Mouse (Mus musculus): ENCODE measurements around the gene Gimap8. TPM values are rescaled to one million over a fixed set of nuclear protein-coding genes. Genes with fewer than 3 reads are reported as not detected.

Gimap8 gene
- polyA plus RNA-seq, 1 experiment from 2014 or later = 0.44 TPM

DNA sequence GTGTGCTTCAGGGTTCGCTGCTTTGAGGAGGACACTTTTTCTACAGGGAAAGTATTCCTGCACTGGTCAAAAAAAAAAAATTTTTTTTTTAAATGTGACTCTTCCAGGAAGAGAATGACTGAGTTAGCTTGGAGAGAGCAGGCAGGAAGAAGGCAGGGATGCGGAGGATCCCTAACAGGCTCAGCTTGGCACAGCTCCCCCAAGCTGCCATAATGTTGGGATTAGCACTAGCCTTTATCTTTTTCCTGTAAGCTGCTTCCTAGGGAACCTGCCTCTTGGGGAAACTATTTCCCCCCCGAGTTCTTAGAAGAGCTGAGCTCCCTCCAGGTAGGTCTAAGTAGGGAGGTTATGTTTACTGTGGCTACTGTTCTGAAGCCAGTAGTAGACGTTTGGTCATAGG lies 37.8 kb downstream of the Gimap8 start:
- 48% methylated on average over 4 of the region's 4 CpGs for WGBS
- Histone ChIP-seq H3K4me3 (no peak overlapping the region), H3K36me3 (no peaks in the 10 kb centered on the region), H3K4me1 (peaks cover 2% of the 10 kb centered on the region; the same call in 1 of the 2 replicates), H3K27me3 (ENCODE audit: low read depth, poor library complexity, severe bottlenecking) (no peaks in the 10 kb centered on the region), H3K27ac (replicated peaks) (no peak overlapping the region), H3K9me3 (replicated peaks) (no peaks in the 10 kb centered on the region)
- DNase-seq (ENCODE audit: low spot score) = no peak

DNA sequence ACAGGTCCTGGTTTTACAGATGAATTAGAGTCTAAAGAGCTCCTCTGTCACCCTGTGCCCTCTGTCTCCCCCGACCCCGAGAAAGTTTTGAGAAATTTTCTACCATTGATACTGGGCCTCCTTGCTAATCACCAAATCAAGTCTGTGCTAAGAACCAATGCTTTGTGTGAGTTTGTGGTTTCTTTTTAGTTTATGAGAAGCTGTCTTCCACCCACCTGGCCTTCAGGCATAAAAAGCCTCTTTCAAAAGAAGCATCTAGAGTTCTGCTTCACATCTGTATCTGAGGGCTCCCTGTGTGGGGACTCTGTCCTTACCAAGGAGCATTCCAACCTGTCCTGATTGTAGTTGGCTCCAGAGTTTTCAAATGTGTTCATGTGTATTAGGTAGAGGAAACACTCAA lies 38.2 kb downstream of the Gimap8 start:
- Histone ChIP-seq H3K9me3 (replicated peaks) (no peaks in the 10 kb centered on the region), H3K4me3 (no peak overlapping the region), H3K4me1 (peaks cover 2% of the 10 kb centered on the region; the same call in 1 of the 2 replicates), H3K36me3 (no peaks in the 10 kb centered on the region), H3K27ac (replicated peaks) (no peak overlapping the region), H3K27me3 (ENCODE audit: low read depth, poor library complexity, severe bottlenecking) (no peaks in the 10 kb centered on the region)
- no peak for DNase-seq (ENCODE audit: low spot score)
- WGBS = 80% methylated on average over 2 of the region's 2 CpGs

DNA sequence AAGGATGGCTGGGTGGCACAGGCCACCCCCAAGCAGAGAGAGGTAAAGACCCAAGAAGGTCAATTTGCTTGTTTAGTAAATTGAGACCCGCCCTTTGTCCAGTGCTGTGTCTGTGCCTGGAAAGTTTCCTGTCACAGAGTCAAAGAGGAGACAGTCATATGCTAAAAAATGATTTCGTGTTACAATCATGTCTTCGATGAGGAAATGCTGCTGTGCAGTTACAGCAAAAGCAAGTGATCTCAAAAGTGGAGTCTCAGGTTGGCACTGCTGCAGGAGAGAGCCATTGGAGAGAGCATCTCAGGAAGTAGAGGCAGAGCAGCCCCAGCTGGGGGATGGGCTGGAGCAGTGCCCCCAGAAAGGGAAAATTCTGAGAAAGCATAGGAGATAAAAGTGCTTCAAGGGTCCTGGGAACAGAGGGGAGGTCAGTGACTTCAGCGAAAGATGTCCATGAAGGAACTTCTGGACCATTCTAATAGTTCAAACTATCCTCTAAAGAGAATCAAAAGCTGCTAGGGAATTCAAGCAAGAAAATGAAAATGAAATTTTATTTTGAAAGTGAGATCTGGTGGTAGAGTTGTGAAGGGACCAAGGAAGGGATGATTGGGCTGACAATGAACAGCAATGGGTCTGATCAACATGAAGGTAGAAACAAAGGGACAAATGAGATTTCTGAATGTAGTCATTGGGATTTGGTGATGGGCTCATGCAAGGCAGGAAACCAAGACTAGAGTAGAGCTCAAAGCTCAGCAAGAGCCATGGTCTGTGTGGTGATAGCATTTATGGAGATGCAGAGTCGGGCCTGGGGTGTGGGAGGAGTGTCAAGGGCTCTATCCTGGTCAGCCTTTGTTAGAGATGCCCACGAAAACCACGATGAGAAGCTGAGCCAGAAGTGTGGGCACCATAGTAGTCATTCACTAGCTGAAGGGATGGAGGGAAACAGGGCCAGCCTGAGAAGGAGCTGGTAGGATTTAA lies 38.9 kb downstream of the Gimap8 start:
- no peaks in the 10 kb centered on the region for H3K27me3 ChIP-seq (ENCODE audit: low read depth, poor library complexity, severe bottlenecking)
- 84% methylated on average over 7 of the region's 7 CpGs for WGBS
- no peaks in the 10 kb centered on the region for H3K36me3 ChIP-seq
- H3K9me3 ChIP-seq (replicated peaks) = no peaks in the 10 kb centered on the region
- no peak for DNase-seq (ENCODE audit: low spot score)
- H3K4me1 ChIP-seq = peaks cover 2% of the 10 kb centered on the region; the same call in 1 of the 2 replicates
- no peak overlapping the region for H3K4me3 ChIP-seq
- no peak overlapping the region for H3K27ac ChIP-seq (replicated peaks)

DNA sequence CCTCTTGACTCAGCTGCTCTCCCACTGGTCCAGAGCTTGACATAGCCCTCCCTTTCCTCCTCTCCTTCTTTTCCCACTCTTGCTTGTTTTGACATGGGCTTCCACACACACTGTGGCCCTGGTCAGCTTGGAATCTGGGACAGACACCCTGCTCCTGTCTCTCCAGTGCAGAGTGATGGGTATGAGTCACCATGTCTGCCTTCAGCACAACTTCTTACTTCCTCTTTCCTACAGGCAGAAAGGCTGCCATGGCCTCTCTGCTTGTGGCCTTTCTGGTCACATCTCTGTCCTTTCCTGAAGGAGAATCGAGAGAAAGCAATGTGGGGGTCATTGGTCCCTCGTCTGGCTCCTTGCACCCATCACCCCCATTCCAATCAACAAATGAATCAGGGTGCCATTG lies 40.0 kb downstream of the Gimap8 start:
- WGBS = 75% methylated on average over 2 of the region's 2 CpGs
- Histone ChIP-seq H3K27me3 (ENCODE audit: low read depth, poor library complexity, severe bottlenecking) (no peaks in the 10 kb centered on the region), H3K4me1 (peaks cover 2% of the 10 kb centered on the region; the same call in 1 of the 2 replicates), H3K36me3 (no peaks in the 10 kb centered on the region), H3K27ac (replicated peaks) (no peak overlapping the region), H3K9me3 (replicated peaks) (no peaks in the 10 kb centered on the region), H3K4me3 (no peak overlapping the region)
- no peak for DNase-seq (ENCODE audit: low spot score)

DNA sequence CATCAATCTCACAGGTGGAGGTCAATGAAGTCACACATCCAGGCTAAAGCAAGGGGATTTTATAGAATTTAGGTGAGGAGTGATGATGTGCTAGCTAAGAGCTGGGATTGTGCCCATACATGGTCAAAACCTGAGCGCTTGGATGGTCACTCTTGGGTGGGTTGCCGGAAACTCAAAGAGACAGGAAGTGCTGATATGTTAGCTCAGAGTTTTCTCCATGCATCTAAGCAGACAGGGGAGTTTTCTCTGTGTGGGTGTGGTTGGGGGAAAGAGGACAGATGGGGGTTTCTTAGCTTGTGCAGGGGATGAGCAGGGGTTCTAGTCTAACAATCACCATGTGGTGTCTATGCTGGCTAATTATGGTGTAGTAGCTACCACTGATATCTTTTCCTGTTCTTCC lies 42.3 kb downstream of the Gimap8 start:
- WGBS = 92% methylated on average over 2 of the region's 2 CpGs
- Histone ChIP-seq H3K27me3 (ENCODE audit: low read depth, poor library complexity, severe bottlenecking) (no peaks in the 10 kb centered on the region), H3K4me3 (no peak overlapping the region), H3K36me3 (no peaks in the 10 kb centered on the region), H3K4me1 (peaks cover 2% of the 10 kb centered on the region; the same call in 1 of the 2 replicates), H3K9me3 (replicated peaks) (no peaks in the 10 kb centered on the region), H3K27ac (replicated peaks) (no peak overlapping the region)
- DNase-seq (ENCODE audit: low spot score) = no peak

DNA sequence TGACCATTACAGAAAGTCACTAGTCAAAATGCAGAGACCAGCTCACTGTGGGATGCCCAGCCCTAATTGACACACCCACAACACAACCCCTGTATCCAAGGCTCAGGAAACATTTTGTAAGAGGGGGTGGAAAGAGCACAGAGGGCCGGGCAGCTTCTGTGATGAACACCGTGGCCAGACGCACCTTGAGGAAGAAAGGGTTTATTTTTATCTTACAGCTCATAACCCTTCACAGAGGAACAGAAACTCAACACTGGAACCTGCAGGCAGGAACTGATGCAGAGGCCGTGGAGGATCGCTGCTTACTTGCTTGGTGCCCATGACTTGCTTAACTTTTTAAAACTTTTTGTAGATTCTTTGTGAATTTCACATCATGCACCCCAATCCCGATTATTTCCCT lies 45.9 kb downstream of the Gimap8 start:
- DNase-seq (ENCODE audit: low spot score) = no peak
- Histone ChIP-seq H3K36me3 (no peaks in the 10 kb centered on the region), H3K4me1 (no peaks in the 10 kb centered on the region), H3K27ac (replicated peaks) (no peak overlapping the region), H3K9me3 (replicated peaks) (no peaks in the 10 kb centered on the region), H3K27me3 (ENCODE audit: low read depth, poor library complexity, severe bottlenecking) (no peaks in the 10 kb centered on the region), H3K4me3 (no peak overlapping the region)
- WGBS = 92% methylated on average over 6 of the region's 6 CpGs

DNA sequence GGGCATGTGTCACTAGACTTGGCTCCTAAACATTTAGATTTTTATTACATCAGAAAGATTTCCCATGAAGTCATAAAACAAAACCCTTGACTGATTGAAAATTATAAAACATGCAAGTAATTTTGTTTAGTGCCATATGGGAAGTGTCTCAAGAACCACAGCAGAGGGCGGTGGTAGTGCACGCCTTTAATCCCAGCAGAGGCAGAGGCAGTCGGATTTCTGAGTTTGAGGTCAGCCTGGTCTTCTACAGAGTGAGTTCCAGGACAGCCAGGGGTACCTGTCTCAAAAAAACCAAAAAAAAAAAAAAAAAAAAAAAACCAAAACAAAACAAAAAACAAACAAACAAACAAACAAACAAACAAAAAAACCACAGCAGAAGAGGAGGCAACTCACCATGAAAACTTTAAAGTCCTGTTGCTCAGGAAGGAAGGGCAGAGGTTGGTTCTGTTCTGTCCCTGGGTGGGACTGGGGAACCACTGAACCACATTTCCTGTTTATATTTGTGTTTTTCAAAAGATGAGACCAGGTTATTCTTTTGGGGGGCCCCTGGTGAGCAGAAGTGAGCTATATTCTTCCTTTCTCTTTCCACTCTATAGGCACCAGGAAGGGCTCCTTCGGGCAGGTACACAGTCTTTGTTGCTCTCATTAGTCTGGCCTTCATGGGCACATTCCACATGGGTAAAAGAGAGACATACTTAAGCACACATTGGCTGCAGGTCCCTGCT lies 50.0 kb downstream of the Gimap8 start:
- Histone ChIP-seq H3K27me3 (ENCODE audit: low read depth, poor library complexity, severe bottlenecking) (no peaks in the 10 kb centered on the region), H3K4me1 (no peaks in the 10 kb centered on the region), H3K36me3 (no peaks in the 10 kb centered on the region), H3K27ac (replicated peaks) (no peak overlapping the region), H3K4me3 (no peak overlapping the region), H3K9me3 (replicated peaks) (no peaks in the 10 kb centered on the region)
- peak; percentile 7 for DNase-seq (ENCODE audit: low spot score)
- 89% methylated on average over 4 of the region's 4 CpGs for WGBS

DNA sequence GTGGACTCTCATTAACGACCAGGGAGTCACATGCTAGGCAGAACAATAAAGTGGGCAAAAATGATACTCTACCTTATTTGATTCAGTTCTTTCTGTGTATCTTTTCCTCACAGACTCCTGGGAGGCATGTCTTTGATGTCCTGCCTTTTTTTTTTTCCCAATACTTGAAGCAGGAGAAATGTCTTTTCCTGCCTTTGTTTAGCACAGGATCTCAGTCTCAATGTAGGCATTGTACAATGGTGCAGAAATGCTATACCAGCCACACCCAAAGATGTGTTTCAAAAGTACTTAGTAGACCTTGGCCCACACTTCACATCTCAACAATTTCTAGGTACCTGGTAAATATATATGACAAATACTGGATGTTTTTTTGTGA lies 50.5 kb downstream of the Gimap8 start:
- Histone ChIP-seq H3K27ac (replicated peaks) (no peak overlapping the region), H3K4me1 (no peaks in the 10 kb centered on the region), H3K36me3 (no peaks in the 10 kb centered on the region), H3K9me3 (replicated peaks) (no peaks in the 10 kb centered on the region), H3K27me3 (ENCODE audit: low read depth, poor library complexity, severe bottlenecking) (no peaks in the 10 kb centered on the region), H3K4me3 (no peak overlapping the region)
- no peak for DNase-seq (ENCODE audit: low spot score)
- 65% methylated on average over 1 of the region's 1 CpGs for WGBS

GRCm38 (mm10) chr6:48698066-48698856 lies 51.2 kb downstream of the Gimap8 start:
- no peak for DNase-seq (ENCODE audit: low spot score)
- no peaks in the 10 kb centered on the region for H3K9me3 ChIP-seq (replicated peaks)
- H3K4me1 ChIP-seq = no peaks in the 10 kb centered on the region
- H3K27me3 ChIP-seq (ENCODE audit: low read depth, poor library complexity, severe bottlenecking) = no peaks in the 10 kb centered on the region
- H3K4me3 ChIP-seq = no peak overlapping the region
- WGBS = 80% methylated on average over 7 of the region's 7 CpGs
- no peaks in the 10 kb centered on the region for H3K36me3 ChIP-seq
- H3K27ac ChIP-seq (replicated peaks) = no peak overlapping the region

- DNase-seq (ENCODE audit: low spot score) = no peak
- Histone ChIP-seq H3K4me3 (no peak overlapping the region), H3K4me1 (no peaks in the 10 kb centered on the region), H3K27ac (replicated peaks) (no peak overlapping the region), H3K9me3 (replicated peaks) (no peaks in the 10 kb centered on the region), H3K36me3 (no peaks in the 10 kb centered on the region), H3K27me3 (ENCODE audit: low read depth, poor library complexity, severe bottlenecking) (no peaks in the 10 kb centered on the region)
- WGBS = 87% methylated on average over 3 of the region's 3 CpGs
These were observed 51.9 kb downstream of the Gimap8 start for GRCm38 (mm10) chr6:48698888-48699287.

DNA sequence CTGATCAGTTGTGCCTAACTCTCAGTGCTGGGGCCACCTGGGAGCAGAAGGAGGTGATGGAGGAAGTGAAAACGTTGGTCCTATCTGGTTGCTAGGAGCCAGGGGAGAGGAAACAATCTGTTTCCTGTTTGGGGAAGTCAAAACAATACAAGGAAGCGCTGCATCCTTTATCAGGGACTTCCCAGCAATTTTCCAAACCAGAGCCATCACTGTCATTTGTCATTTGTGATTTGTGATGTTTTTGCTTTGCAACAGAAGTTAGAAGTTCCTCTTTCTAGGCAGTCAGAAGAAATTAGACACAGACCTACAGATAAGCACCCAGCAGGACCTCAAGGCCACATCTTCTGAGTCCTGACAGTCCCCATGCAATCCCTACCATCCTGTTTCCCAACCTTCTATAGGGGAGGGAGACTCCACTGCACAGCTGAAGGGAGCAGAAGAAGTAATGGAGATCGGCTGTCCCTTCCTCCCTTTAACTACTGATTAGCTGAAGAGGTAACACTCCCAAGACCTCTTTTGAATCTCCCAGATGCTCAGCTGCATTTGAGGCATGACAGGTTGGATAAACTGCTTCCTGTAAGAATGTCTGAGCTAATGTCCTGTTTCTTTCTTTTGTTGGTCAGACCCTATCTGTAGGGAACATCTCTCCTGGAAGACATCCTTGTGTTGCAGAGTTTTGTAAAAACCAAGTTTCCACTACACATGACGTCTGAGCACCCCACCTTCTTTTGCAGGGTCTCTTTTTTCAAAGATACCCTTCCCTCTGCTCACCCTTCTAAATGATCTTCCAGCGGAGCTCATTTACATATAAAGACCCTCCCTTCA lies 53.4 kb downstream of the Gimap8 start:
- no peak overlapping the region for H3K4me3 ChIP-seq
- no peaks in the 10 kb centered on the region for H3K36me3 ChIP-seq
- no peak for DNase-seq (ENCODE audit: low spot score)
- no peaks in the 10 kb centered on the region for H3K27me3 ChIP-seq (ENCODE audit: low read depth, poor library complexity, severe bottlenecking)
- no peak overlapping the region for H3K27ac ChIP-seq (replicated peaks)
- WGBS = 61% methylated on average over 5 of the region's 5 CpGs
- no peaks in the 10 kb centered on the region for H3K4me1 ChIP-seq
- H3K9me3 ChIP-seq (replicated peaks) = no peaks in the 10 kb centered on the region

DNA sequence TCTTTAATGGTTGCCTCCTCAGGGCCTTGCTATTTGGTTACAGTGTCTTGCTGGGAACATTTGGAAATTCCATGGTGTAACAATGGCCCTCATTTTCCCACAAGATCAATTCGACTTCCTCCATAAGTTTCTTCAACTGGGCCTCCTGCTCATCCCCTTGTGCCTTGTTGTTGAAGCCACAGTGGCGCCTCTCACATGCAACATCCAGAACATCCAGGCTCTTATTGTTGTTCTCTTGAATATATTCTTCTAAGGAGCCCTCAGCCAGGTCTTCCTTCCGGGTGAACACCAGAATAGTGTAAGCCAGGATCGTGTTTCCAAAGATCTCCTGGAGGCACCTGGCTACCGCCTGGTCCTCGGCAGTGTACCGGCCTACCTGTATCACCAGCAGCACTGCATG lies 55.1 kb downstream of the Gimap8 start:
- Histone ChIP-seq H3K9me3 (replicated peaks) (no peaks in the 10 kb centered on the region), H3K4me3 (no peak overlapping the region), H3K27ac (replicated peaks) (no peak overlapping the region), H3K4me1 (0 out of 2 replicates have a peak, but pooled peaks cover 5% of the 10 kb centered on the region), H3K27me3 (ENCODE audit: low read depth, poor library complexity, severe bottlenecking) (no peaks in the 10 kb centered on the region), H3K36me3 (no peaks in the 10 kb centered on the region)
- 88% methylated on average over 7 of the region's 7 CpGs for WGBS
- no peak for DNase-seq (ENCODE audit: low spot score)

Measured in midbrain, embryonic 10.5 days (tissue).